Mouse (Mus musculus): ENCODE measurements around the gene Mitf. TPM values are rescaled to one million over a fixed set of nuclear protein-coding genes. Genes with fewer than 3 reads are reported as not detected.

The Mitf gene
- polyA plus RNA-seq, 1 experiment, result 52.1 TPM

DNA sequence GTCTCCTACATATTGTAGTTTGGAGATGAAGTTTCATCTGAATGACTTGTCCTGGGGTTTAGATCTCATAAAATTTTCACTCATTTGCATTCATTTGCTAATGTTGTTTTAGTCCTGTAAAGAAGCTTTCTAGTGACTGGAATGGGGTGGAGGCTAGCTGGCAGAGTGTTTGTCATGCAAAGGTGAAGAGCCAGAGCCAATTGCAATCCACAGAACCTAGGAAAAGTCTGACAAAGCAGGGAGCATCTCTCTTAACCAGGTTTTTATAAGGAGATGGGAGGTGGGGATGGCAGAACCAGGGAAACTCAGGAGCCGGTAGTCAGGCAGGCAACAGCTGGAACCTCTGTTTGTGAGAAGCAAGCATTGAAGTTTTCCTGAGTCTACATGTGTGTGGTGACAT, 144.9 kb downstream of the Mitf start:
- Histone ChIP-seq H3K4me3 (ENCODE audit: insufficient read depth, low read length) (no peak overlapping the region), H3K4me1 (ENCODE audit: control insufficient read depth, insufficient read depth, low read length) (no peaks in the 10 kb centered on the region), H3K27ac (ENCODE audit: insufficient read depth, low read depth, low read length) (no peak overlapping the region)
- TF ChIP-seq POLR2A (IDR thresholded peaks at IDR 0.05; ENCODE audit: borderline replicate concordance, low read depth, low read length) (no peak), CTCF (IDR thresholded peaks at IDR 0.05; ENCODE audit: low read depth, low read length) (no peak)

DNA sequence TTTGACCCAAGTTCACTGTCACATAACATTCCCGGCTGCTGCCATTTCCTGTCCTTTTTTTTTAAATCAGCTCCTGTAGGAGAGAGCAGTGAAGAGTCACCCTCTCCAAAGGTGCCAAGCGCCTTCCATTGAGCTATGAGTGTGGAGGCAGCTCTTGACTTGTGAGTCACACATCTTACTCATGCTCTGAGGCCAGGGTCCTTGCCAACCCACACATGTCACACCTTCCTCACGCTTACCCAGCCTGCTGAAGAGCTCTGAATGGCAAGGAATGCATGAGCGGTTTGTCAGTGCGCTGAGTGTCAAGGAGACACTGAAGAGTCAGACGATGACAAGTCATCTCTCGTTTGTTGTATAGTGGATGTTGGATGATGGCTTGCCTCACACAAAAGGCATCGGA, 146.0 kb downstream of the Mitf start:
- Histone ChIP-seq H3K4me3 (ENCODE audit: insufficient read depth, low read length) (no peak overlapping the region), H3K4me1 (ENCODE audit: control insufficient read depth, insufficient read depth, low read length) (no peaks in the 10 kb centered on the region), H3K27ac (ENCODE audit: insufficient read depth, low read depth, low read length) (no peak overlapping the region)
- TF ChIP-seq POLR2A (IDR thresholded peaks at IDR 0.05; ENCODE audit: borderline replicate concordance, low read depth, low read length) (no peak), CTCF (IDR thresholded peaks at IDR 0.05; ENCODE audit: low read depth, low read length) (no peak)

DNA sequence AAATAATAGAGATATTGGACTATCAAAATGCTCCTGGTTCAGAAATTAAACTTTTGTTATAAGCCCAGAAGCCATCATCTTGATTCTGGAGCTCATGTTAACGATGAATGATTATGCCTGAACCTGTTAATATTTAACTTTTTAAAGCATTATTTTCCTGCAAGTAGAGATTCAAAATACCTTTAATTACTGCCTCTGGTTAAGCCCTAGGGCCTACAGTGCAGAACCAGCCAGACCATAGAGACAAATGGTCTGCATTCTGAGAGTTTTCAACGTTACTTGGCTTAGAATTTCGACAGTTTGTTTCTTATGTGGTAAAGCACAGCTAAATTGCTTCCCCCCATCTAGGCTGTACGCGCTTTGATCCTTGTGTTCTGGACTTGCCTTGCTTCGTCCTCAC, 149.3 kb downstream of the Mitf start:
- no peak overlapping the region for H3K4me3 ChIP-seq (ENCODE audit: insufficient read depth, low read length)
- no peak overlapping the region for H3K27ac ChIP-seq (ENCODE audit: insufficient read depth, low read depth, low read length)
- no peak for TF ChIP-seq CTCF (IDR thresholded peaks at IDR 0.05; ENCODE audit: low read depth, low read length)
- TF ChIP-seq POLR2A (IDR thresholded peaks at IDR 0.05; ENCODE audit: borderline replicate concordance, low read depth, low read length), result no peak
- H3K4me1 ChIP-seq (ENCODE audit: control insufficient read depth, insufficient read depth, low read length), result 0 out of 2 replicates have a peak, but pooled peaks cover 1% of the 10 kb centered on the region

DNA sequence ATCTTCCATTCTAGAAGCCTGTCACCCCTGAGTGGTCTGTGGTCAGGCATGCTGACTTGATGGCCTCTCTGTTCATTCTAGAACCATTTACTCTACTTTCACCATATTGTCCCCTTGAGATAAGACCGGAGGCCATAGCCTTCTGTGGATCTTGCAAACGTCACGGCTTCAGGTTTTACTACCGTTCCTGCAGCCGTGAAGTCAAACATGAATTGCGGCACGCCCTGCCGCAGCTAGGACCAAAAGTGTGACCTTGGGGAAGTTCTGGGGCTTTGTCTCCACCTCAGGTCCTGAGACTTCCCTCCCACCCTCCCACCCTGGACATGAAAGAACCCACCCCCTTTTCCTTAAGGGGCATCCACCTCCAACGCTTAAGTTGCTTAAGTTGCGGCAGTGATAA, 149.8 kb downstream of the Mitf start:
- H3K4me1 ChIP-seq (ENCODE audit: control insufficient read depth, insufficient read depth, low read length), result peaks cover 5% of the 10 kb centered on the region
- no peak overlapping the region for H3K27ac ChIP-seq (ENCODE audit: insufficient read depth, low read depth, low read length)
- H3K4me3 ChIP-seq (ENCODE audit: insufficient read depth, low read length), result no peak overlapping the region
- TF ChIP-seq CTCF (IDR thresholded peaks at IDR 0.05; ENCODE audit: low read depth, low read length), result no peak
- no peak for TF ChIP-seq POLR2A (IDR thresholded peaks at IDR 0.05; ENCODE audit: borderline replicate concordance, low read depth, low read length)

DNA sequence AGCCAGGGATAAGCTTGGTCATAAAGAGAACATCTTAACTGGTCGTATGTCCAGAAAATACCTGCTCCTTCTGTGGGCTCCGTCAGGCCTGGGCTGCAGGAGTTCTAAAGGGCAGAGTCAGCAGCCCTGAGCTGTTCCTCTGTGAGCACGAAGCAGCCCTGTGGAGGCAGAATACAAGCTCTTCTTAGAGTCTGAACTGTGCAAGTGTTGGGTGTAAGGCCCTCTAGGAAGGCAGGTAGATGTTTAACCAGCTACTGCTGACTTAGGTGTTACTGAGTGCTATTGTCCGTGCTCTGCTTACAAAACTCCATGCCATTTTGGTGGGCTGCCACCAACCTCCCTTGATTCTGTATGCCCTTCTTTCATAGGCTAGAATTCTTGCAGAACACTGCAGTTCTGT, 151.4 kb downstream of the Mitf start:
- H3K4me3 ChIP-seq (ENCODE audit: insufficient read depth, low read length), result no peak overlapping the region
- TF ChIP-seq CTCF (IDR thresholded peaks at IDR 0.05; ENCODE audit: low read depth, low read length) (no peak), POLR2A (IDR thresholded peaks at IDR 0.05; ENCODE audit: borderline replicate concordance, low read depth, low read length) (no peak)

DNA sequence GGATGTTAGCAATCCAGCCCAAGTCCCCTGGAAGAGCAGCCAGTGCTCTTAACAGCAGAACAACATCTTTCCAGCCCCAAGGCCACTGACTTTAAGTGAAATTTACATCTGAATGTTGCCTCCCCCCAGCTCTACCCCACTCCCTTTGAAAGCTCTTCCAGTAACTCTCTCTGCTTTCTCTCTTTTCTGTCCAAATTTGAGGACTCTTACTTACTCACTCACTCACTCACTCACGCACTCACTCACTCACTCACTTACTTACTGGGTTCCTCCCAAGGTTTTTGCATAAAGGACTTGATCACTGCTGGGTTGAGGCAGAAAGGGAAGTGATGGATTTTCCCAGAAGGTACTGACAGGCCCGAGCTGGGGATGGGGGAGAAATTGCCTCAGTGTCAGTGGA, 154.9 kb downstream of the Mitf start:
- TF ChIP-seq POLR2A (IDR thresholded peaks at IDR 0.05; ENCODE audit: borderline replicate concordance, low read depth, low read length) (no peak), CTCF (IDR thresholded peaks at IDR 0.05; ENCODE audit: low read depth, low read length) (no peak)
- H3K4me1 ChIP-seq (ENCODE audit: control insufficient read depth, insufficient read depth, low read length), result peaks cover 11% of the 10 kb centered on the region

More for the DNA sequence above, 151.4 kb downstream of the Mitf start:
- peaks cover 11% of the 10 kb centered on the region for H3K4me1 ChIP-seq (ENCODE audit: control insufficient read depth, insufficient read depth, low read length)
- no peak overlapping the region for H3K27ac ChIP-seq (ENCODE audit: insufficient read depth, low read depth, low read length)

DNA sequence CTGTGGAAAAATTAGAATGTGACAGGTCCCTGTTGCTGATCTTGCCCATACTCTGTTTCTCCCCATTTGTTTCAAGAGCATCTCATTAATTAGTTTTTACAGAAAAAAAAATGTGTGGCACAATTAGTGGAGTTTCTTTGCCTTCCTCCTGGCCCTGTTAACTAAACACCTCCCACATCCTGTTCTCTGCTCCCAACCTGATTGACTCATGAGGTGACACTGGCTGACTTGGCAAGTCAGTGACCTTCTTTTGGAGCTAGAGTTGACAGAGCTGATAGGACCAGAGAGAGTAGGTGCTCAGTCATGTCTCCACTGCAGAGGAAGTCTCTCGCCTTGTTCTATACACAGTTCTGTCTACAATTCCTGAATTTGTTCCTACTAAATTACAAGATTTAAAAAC, 155.5 kb downstream of the Mitf start:
- TF ChIP-seq POLR2A (IDR thresholded peaks at IDR 0.05; ENCODE audit: borderline replicate concordance, low read depth, low read length), result no peak
- TF ChIP-seq CTCF (IDR thresholded peaks at IDR 0.05; ENCODE audit: low read depth, low read length), result no peak
- Histone ChIP-seq H3K4me1 (ENCODE audit: control insufficient read depth, insufficient read depth, low read length) (peaks cover 11% of the 10 kb centered on the region), H3K27ac (ENCODE audit: insufficient read depth, low read depth, low read length) (no peak overlapping the region), H3K4me3 (ENCODE audit: insufficient read depth, low read length) (no peak overlapping the region)

More for the DNA sequence above, 154.9 kb downstream of the Mitf start:
- no peak overlapping the region for H3K4me3 ChIP-seq (ENCODE audit: insufficient read depth, low read length)
- no peak overlapping the region for H3K27ac ChIP-seq (ENCODE audit: insufficient read depth, low read depth, low read length)

DNA sequence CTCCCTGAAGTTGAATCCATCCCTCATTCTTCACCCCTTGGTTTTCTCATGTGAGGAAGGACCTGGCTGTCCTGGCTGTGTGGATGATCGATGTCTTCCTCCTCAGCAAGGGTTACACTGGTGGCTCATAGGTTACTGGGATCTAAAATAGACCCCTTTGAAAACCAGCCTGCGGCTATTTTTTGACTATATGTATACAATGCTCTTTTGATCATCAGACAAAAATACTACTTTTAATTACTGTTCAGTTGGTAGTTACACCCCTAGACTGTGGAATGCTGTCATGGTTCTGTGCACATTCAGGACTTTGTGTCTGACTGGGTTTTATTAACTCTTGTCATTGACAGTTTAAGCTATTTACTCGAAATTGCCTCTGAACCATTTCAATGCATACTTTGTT, 157.9 kb downstream of the Mitf start:
- TF ChIP-seq CTCF (IDR thresholded peaks at IDR 0.05; ENCODE audit: low read depth, low read length) (no peak), POLR2A (IDR thresholded peaks at IDR 0.05; ENCODE audit: borderline replicate concordance, low read depth, low read length) (no peak)
- H3K4me3 ChIP-seq (ENCODE audit: insufficient read depth, low read length), result no peak overlapping the region
- H3K4me1 ChIP-seq (ENCODE audit: control insufficient read depth, insufficient read depth, low read length), result peaks cover 11% of the 10 kb centered on the region
- no peak overlapping the region for H3K27ac ChIP-seq (ENCODE audit: insufficient read depth, low read depth, low read length)

DNA sequence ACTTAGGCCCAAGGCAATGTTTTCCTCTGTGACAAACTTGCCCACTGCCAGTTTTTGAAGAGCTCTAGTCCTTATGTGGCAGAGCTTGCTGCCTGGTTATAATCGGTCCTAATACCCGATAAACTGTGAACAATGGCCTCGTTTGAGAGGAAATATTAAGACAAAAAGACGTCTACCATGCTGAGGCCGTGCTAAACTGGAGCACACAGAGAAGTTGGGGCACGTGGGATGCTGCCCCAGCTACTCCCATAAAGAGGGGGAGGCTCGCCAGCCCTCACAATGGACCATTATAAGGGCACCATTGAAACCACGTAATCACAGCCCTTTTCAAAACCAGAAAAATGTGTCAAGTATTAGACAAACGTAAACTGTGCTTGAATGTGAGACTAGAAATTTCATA, 174.8 kb downstream of the Mitf start:
- H3K4me3 ChIP-seq (ENCODE audit: insufficient read depth, low read length), result no peak overlapping the region
- peaks cover 12% of the 10 kb centered on the region for H3K4me1 ChIP-seq (ENCODE audit: control insufficient read depth, insufficient read depth, low read length)
- H3K27ac ChIP-seq (ENCODE audit: insufficient read depth, low read depth, low read length), result no peak overlapping the region
- no peak for TF ChIP-seq CTCF (IDR thresholded peaks at IDR 0.05; ENCODE audit: low read depth, low read length)
- no peak for TF ChIP-seq POLR2A (IDR thresholded peaks at IDR 0.05; ENCODE audit: borderline replicate concordance, low read depth, low read length)

DNA sequence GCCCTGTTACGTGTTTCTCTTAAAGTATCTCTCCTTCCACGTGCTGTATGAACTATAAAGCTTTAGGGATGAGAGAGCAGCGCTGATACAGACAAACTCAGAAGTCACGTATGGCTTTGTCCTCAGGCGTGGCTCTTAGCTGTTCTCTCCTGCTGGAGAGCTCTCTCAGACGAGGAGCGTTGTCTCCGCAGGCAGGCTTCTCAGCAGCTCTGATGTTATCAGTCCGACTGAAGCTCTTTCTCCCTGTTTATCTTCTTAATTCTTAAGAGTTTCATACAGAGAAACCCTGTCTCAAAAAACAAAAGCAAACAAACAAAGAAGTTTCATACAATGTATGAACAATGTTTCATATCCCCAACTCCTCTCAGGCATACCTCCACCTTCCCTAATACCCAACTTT, 178.8 kb downstream of the Mitf start:
- no peak overlapping the region for H3K27ac ChIP-seq (ENCODE audit: insufficient read depth, low read depth, low read length)
- 0 out of 2 replicates have a peak, but pooled peaks cover 2% of the 10 kb centered on the region for H3K4me1 ChIP-seq (ENCODE audit: control insufficient read depth, insufficient read depth, low read length)
- no peak overlapping the region for H3K4me3 ChIP-seq (ENCODE audit: insufficient read depth, low read length)
- TF ChIP-seq CTCF (IDR thresholded peaks at IDR 0.05; ENCODE audit: low read depth, low read length) (no peak), POLR2A (IDR thresholded peaks at IDR 0.05; ENCODE audit: borderline replicate concordance, low read depth, low read length) (no peak)

DNA sequence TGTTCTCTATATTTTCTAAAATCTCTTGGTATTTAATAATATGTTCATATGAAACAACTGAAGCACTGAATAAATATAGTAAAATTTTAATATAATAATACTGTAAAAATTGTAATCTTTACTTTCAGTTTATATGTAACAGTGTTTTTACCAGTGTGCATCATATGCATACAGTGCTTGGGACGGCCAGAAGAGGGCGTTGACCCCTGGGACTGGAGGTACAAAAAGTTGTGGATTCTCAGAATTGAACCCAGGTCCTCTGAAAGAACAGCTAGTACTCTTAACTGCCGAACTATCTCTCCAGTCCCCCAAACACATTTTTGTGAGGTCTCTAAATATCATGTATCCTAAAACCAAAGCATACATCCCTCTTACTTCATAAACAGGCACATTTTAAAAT, 179.6 kb downstream of the Mitf start:
- no peak overlapping the region for H3K4me3 ChIP-seq (ENCODE audit: insufficient read depth, low read length)
- 0 out of 2 replicates have a peak, but pooled peaks cover 2% of the 10 kb centered on the region for H3K4me1 ChIP-seq (ENCODE audit: control insufficient read depth, insufficient read depth, low read length)
- TF ChIP-seq POLR2A (IDR thresholded peaks at IDR 0.05; ENCODE audit: borderline replicate concordance, low read depth, low read length) (no peak), CTCF (IDR thresholded peaks at IDR 0.05; ENCODE audit: low read depth, low read length) (no peak)
- no peak overlapping the region for H3K27ac ChIP-seq (ENCODE audit: insufficient read depth, low read depth, low read length)

Measured in bone marrow macrophage, adult 2 months (primary cell).